Mouse (Mus musculus): Measurements from ENCODE around the gene Lcn2. TPM values are rescaled to one million over a fixed set of nuclear protein-coding genes. Genes with fewer than 3 reads are reported as not detected.

Gene Lcn2
- polyA plus RNA-seq, 1 experiment from 2014 or later, result 0.22 TPM

DNA sequence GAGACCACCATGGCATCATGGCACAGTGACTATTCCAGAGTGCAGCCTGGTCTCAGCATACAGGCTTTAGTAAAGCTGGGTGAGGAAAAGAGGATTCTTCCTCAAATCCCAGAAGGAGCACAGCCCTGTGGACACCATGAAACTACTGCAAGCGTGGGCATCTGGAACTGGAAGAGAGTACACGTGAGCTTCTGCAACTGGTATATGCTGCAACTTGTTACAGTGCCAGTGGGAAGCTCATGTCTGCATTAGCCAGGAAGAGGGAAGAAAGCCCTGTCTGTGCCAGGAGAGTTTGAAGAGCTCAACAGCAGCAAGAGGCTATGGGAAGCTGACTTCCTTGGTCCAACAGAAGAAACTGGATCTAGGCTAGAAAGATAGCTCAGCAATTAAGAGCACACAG is 5.4 kb downstream of the Lcn2 start:
- Histone ChIP-seq H3K4me2 (no peak overlapping the region), H3K4me3 (0 out of 2 replicates have a peak overlapping the region, but pooled peaks have one; percentile 69)
- 83% methylated on average over 2 of the region's 2 CpGs for WGBS

DNA sequence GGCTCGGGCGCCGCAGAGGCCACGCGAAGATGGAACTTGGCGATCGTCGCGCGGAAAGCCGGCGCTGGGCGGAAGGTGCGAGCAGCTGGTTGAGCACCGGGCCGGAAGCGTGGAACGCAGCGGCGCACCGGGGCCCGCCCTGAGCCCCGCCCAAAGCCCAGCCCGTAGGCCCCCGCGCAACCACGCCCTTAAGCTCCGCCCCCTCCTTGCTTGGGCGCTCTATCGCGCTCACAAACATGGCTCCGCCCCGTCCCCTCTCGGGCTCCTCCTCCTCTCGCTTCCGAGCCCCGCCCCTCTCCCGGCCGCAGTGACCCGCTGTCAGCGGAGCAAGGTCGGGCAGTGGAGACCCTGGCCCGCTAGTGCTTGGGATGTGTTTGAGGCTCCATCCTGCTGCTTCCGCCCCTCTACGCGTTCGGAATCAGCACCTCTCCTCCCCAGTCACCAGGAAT is 6.3 kb downstream of the Lcn2 start, which contains the start of gene 1110008P14Rik:
Gene 1110008P14Rik, minus strand, starts transcription at position 164 of the 449 bp plus-strand sequence.
- Histone ChIP-seq H3K27me3 (no peaks in the 10 kb centered on the region), H3K9me3 (no peaks in the 10 kb centered on the region), H3K4me2 (peak within 1 kb of the TSS; percentile 97), H3K4me3 (peak within 1 kb of the TSS; percentile 69), H3K9ac (peak within 1 kb of the TSS; percentile 73), H3K36me3 (peaks cover 29% of the 10 kb centered on the region), H3K27ac (no peak within 1 kb of the TSS), H3K4me1 (peaks cover 16% of the 10 kb centered on the region)
- under 1% methylated on average over 44 of the region's 47 CpGs for WGBS
- peak; percentile 82 for ATAC-seq (ENCODE audit: insufficient number of reproducible peaks, insufficient read depth, low FRiP score, low TSS enrichment, low read depth)

More for the DNA sequence above, 5.4 kb downstream of the Lcn2 start:
- Histone ChIP-seq H3K27me3 (no peaks in the 10 kb centered on the region), H3K27ac (no peak overlapping the region), H3K9ac (0 out of 2 replicates have a peak overlapping the region, but pooled peaks have one; percentile 73), H3K9me3 (no peaks in the 10 kb centered on the region), H3K4me1 (peaks cover 16% of the 10 kb centered on the region), H3K36me3 (peaks cover 20% of the 10 kb centered on the region)
- ATAC-seq (ENCODE audit: insufficient number of reproducible peaks, insufficient read depth, low FRiP score, low TSS enrichment, low read depth), result no peak

DNA sequence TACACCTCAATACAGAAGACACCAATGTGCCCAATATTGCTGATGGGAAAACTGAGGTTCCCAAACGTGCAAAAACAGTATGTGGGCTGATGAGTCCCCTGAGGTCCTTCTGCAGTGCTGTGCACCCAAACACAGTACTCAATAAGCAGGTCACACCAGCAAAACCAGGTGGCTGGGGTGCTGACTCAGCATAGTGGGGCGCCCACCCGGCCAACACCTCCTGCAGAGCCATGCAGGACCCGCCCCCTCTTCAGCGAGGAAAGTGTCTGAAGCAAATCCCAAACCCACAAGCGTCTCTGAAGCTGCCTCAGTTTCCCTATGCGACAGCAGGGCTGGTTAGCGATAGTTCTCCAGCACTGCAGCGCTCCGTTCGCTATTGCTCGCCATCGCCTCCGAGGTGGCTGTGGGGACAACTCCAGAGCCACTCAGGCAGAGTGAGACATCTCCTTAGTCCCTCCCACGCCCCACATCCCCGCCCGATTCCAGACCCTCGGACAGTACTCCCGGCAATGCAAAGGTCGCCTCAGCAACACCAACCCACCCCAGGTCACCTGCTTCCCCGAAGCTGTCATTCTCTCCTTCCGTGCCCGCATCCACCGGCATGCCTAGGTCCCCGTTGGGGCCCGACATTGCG is 6.8 kb downstream of the Lcn2 start:
- ATAC-seq (ENCODE audit: insufficient number of reproducible peaks, insufficient read depth, low FRiP score, low TSS enrichment, low read depth), result no peak
- Histone ChIP-seq H3K4me3 (peak overlapping the region; percentile 69), H3K9me3 (no peaks in the 10 kb centered on the region), H3K4me2 (peak overlapping the region; percentile 97), H3K27me3 (no peaks in the 10 kb centered on the region), H3K36me3 (peaks cover 35% of the 10 kb centered on the region), H3K27ac (no peak overlapping the region), H3K4me1 (peaks cover 13% of the 10 kb centered on the region), H3K9ac (peak overlapping the region; percentile 73)
- WGBS, result 1% methylated on average over 27 of the region's 27 CpGs

DNA sequence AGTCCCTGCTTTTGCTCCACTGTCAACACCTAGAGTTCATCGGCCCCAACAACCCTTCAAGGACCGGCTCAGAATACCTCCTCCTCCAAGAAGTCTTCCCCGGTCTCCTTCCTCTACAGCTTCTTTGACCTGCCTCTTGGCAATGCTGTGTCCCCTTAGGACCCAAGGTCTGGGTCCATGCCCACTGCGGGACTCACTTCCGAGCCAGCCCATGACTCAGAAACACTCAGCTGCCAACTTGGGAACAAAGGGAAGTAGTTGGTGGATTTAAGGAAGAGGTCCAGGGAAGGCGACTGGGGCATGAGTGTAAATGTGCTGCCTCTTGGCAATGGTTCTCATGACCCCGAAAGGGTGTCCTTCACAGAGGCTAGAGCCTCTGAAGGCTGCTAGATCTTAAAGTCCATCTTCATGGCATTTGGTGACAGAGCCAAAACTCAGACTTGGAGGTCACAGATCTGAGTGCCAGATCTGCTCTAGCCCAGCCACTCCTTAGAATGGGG is 8.0 kb downstream of the Lcn2 start:
- peaks cover 47% of the 10 kb centered on the region for H3K36me3 ChIP-seq
- WGBS, result 90% methylated on average over 7 of the region's 7 CpGs
- H3K27me3 ChIP-seq, result no peaks in the 10 kb centered on the region
- no peak overlapping the region for H3K4me3 ChIP-seq
- H3K27ac ChIP-seq, result no peak overlapping the region
- H3K4me1 ChIP-seq, result peaks cover 13% of the 10 kb centered on the region
- ATAC-seq (ENCODE audit: insufficient number of reproducible peaks, insufficient read depth, low FRiP score, low TSS enrichment, low read depth), result no peak
- H3K9ac ChIP-seq, result no peak overlapping the region
- no peak overlapping the region for H3K4me2 ChIP-seq
- no peaks in the 10 kb centered on the region for H3K9me3 ChIP-seq

DNA sequence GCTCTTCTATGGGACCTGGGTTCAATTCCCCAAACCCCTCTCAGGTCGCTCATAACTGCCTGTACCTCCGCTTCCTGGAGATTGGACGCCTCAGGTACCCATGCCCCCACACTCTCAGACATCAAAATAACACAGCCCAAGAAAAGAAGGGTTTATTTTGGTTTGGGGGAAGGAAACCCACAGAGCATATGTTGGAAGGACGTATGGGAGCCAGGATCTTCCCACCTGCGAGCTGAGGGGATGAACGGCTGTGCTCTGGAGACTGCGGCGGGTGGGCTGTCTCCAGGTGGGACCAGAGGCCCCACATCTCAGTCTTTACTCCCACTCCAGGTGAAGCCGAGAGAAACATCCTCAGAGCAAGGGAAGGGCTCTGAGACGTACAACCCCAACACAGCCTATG is 11.1 kb downstream of the Lcn2 start:
- Histone ChIP-seq H3K4me1 (peaks cover 8% of the 10 kb centered on the region), H3K27me3 (no peaks in the 10 kb centered on the region), H3K36me3 (peaks cover 74% of the 10 kb centered on the region), H3K27ac (no peak overlapping the region), H3K4me3 (no peak overlapping the region), H3K9me3 (no peaks in the 10 kb centered on the region), H3K4me2 (no peak overlapping the region), H3K9ac (no peak overlapping the region)
- WGBS, result 95% methylated on average over 10 of the region's 10 CpGs
- no peak for ATAC-seq (ENCODE audit: insufficient number of reproducible peaks, insufficient read depth, low FRiP score, low TSS enrichment, low read depth)

DNA sequence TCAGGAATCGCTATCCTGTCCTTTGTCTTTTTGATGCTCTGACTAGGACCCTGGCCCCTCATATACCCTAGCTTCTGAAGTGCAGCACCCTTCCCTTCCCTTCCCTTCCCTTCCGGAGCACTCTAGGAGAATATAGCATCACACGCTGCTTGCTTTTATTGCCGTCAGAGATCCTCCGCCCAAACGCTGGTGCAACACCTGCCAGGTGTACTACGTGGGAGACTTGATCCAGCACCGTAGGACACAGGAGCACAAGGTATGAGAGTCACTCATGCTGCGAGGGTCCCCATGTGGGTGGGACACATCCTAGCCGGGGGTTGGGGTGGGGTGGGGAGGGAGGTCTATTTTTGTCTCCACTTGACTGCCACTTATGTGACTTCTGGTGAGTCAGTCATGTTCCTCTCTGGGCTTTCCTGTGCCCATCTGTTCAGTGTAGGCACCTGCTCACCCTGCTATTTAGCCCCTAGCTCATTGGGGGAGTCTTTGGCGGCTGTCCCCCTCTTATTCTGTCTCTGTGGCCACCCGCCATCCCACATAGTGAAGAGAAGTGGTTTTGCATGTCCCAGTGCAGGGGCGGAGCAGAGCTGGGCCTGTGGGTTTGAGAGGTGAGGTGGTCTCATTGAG is 12.6 kb downstream of the Lcn2 start:
- no peak for ATAC-seq (ENCODE audit: insufficient number of reproducible peaks, insufficient read depth, low FRiP score, low TSS enrichment, low read depth)
- peaks cover 90% of the 10 kb centered on the region for H3K36me3 ChIP-seq

DNA sequence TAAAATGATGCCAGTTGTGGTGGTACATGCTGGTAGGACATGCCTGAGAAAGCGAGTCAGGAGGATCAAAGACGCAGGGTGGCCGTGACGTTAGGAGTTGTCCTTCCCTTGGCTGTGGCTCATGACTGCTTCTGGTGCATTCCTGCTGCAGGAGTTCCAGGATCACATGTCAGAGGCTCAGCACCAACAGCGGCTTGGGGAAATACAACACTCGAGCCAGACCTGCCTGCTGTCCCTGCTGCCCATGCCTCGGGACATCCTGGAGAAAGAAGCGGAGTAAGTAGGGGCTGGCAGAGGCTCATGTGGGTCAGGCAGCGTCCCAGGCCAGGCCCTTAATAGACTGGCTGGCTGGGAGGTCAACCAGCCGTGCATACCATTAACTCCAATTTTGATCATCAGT is 13.9 kb downstream of the Lcn2 start:
- 79% methylated on average over 10 of the region's 10 CpGs for WGBS
- Histone ChIP-seq H3K4me2 (no peak overlapping the region), H3K4me1 (no peaks in the 10 kb centered on the region), H3K36me3 (peaks cover 96% of the 10 kb centered on the region), H3K4me3 (no peak overlapping the region), H3K27me3 (no peaks in the 10 kb centered on the region), H3K9ac (no peak overlapping the region; the same call in 1 of the 2 replicates), H3K27ac (no peak overlapping the region), H3K9me3 (no peaks in the 10 kb centered on the region)
- no peak for ATAC-seq (ENCODE audit: insufficient number of reproducible peaks, insufficient read depth, low FRiP score, low TSS enrichment, low read depth)

More for the DNA sequence above, 12.6 kb downstream of the Lcn2 start:
- Histone ChIP-seq H3K4me2 (no peak overlapping the region), H3K27ac (no peak overlapping the region), H3K9ac (no peak overlapping the region), H3K4me3 (no peak overlapping the region), H3K27me3 (no peaks in the 10 kb centered on the region), H3K9me3 (no peaks in the 10 kb centered on the region), H3K4me1 (no peaks in the 10 kb centered on the region)
- WGBS, result 90% methylated on average over 13 of the region's 13 CpGs

DNA sequence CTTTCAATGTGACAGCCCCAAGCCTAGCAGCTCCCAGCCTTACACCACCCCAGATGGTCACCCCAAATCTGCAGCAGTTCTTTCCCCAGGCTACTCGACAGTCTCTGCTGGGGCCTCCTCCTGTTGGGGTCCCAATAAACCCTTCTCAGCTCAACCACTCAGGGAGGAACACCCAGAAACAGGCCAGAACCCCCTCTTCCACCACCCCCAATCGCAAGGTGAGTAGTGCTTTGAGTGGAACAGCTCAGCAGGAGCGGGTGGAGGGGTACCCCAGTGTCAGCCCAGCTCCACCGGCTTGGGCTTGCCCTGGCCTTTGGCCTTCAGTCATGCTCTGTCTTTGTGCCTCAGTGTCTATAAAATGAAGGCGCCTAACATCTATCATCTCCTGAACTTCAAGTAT is 20.7 kb downstream of the Lcn2 start:
- no peak overlapping the region for H3K27ac ChIP-seq
- no peaks in the 10 kb centered on the region for H3K27me3 ChIP-seq
- H3K36me3 ChIP-seq, result peaks cover 75% of the 10 kb centered on the region
- 95% methylated on average over 5 of the region's 5 CpGs for WGBS
- peaks cover 11% of the 10 kb centered on the region for H3K4me1 ChIP-seq
- no peak for ATAC-seq (ENCODE audit: insufficient number of reproducible peaks, insufficient read depth, low FRiP score, low TSS enrichment, low read depth)
- H3K4me2 ChIP-seq, result no peak overlapping the region
- H3K4me3 ChIP-seq, result no peak overlapping the region
- no peak overlapping the region for H3K9ac ChIP-seq
- H3K9me3 ChIP-seq, result no peaks in the 10 kb centered on the region

DNA sequence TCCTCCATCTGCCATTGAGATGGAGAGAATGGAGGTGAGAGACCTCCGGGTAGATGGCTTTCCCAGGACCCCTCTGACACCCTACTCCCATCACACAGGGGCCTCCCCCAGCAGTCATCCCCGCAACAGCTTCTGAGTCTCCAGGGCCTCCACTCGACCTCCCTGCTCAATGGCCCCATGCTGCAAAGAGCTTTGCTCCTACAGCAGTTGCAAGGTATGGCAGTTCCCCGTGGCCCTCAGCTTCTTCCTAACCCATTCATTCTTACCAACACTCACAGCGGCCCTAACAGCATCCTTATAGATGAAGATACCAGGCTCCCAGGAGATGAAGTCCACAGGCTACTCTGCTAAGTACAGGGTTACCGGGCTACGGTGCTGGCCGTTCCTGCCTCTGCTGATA is 23.9 kb downstream of the Lcn2 start:
- Histone ChIP-seq H3K9ac (peak overlapping the region; percentile 92), H3K4me3 (peak overlapping the region; percentile 86), H3K9me3 (no peaks in the 10 kb centered on the region), H3K36me3 (peaks cover 43% of the 10 kb centered on the region), H3K27me3 (peaks cover 9% of the 10 kb centered on the region), H3K4me1 (peaks cover 26% of the 10 kb centered on the region), H3K27ac (no peak overlapping the region), H3K4me2 (peak overlapping the region; percentile 77)
- ATAC-seq (ENCODE audit: insufficient number of reproducible peaks, insufficient read depth, low FRiP score, low TSS enrichment, low read depth), result no peak
- 85% methylated on average over 8 of the region's 8 CpGs for WGBS

DNA sequence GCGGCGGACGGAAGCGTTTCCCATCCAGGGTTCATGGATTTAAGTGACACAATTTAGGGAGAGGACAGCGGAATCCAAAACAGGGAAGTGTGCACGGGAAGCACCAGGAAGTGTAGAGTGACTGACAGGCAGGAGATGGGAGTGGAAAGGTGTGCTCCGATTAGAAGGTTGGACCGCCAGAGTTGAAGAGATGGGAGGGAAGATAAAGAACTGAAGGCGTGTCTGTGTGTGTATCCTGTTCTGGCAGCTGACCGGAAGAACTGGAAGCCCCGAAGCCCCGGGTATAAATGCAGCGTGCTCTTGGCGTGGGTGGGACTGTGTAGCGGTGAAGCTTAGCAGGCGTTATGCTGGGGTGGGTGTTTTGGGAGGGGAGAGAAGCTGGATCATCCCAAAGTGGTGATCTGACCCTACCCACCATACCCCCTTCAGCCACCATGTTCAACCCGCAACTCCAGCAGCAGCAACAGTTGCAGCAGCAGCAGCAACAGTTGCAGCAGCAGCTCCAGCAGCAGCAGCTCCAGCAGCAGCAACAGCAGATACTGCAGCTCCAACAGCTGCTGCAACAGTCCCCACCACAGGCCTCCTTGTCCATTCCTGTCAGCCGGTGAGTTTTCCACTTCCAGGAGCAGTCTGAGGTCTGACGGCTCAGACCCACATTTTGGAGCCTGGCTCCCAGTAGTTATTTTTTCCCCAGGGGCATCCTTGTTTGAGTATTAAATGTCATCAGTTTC is 24.5 kb downstream of the Lcn2 start:
- Histone ChIP-seq H3K4me2 (peak overlapping the region; percentile 77), H3K4me1 (peaks cover 26% of the 10 kb centered on the region), H3K4me3 (peak overlapping the region; percentile 86), H3K36me3 (peaks cover 41% of the 10 kb centered on the region), H3K27ac (peak overlapping the region; percentile 89), H3K27me3 (peaks cover 9% of the 10 kb centered on the region), H3K9ac (peak overlapping the region; percentile 92), H3K9me3 (no peaks in the 10 kb centered on the region)
- 5% methylated on average over 19 of the region's 19 CpGs for WGBS
- ATAC-seq (ENCODE audit: insufficient number of reproducible peaks, insufficient read depth, low FRiP score, low TSS enrichment, low read depth), result 0 out of 2 replicates have a peak, but pooled peaks have one; percentile 3

DNA sequence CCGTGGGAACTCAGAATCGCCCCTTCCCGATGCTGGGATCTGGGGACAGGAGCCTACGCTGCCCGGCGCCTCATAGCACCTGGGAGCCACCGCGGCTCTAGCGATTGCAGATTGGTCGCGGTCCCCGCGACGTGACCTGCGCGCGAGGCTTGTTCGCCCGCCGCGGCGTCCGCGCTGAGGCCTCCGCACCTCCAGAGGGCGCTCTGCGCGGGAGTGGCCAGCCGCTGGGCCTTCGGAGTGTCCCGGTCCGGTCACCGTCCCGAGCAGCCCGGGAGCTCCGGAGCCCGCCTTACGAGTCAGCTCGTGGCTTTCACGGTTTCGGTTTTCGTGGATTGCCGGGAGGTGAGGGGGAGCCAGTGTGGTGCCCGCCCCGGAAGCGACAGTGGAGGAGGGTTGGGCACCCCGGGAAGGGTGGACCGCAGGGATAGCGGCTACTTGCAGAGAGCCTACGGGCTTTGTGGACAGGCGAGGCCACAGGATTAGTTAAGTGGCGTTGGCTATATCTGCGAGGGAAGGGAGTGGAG is 25.2 kb downstream of the Lcn2 start:
- Histone ChIP-seq H3K27me3 (peaks cover 9% of the 10 kb centered on the region), H3K27ac (peak overlapping the region; percentile 89), H3K4me3 (peak overlapping the region; percentile 86), H3K9me3 (no peaks in the 10 kb centered on the region), H3K4me2 (peak overlapping the region; percentile 77), H3K9ac (peak overlapping the region; percentile 92), H3K36me3 (peaks cover 36% of the 10 kb centered on the region), H3K4me1 (peaks cover 26% of the 10 kb centered on the region)
- WGBS, result under 1% methylated on average over 48 of the region's 53 CpGs
- peak; percentile 53; the same call in 1 of the 2 replicates for ATAC-seq (ENCODE audit: insufficient number of reproducible peaks, insufficient read depth, low FRiP score, low TSS enrichment, low read depth)

Data from embryonic facial prominence, embryonic 13.5 days (tissue).